Mouse (Mus musculus): ENCODE measurements at regions not wholly inside any gene's neighbourhood (a gene's known extent, or its start where the extent isn't known, plus 50 kb on each side); places are given as distances from the start of the nearest gene placed in this dataset.
A peak's percentile ranks its signal among the peaks of the same experiment; 100 is the strongest.

DNA sequence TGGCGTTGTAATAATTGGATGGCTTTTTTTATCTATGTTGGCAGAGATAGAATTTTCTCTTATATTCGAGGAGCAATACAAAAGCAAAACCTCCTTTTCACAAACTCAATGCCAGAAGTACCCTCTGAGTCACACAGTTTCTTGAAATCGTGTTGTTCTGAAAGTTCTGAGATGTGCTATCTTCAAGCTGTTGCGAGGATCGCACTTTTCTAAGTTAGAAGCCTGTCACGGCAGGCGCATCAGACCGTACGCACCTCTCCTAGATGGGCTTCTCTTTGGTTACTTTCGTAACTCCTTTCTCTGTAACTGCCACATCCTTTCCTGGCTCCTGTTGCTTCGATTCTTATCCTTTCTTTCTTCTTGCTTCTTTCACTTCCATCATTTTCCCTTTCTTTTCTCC, 271.2 kb upstream of the Arrdc3 start:
- ATAC-seq (replicated peaks; ENCODE audit: low FRiP score, low read depth): no peak
- Histone ChIP-seq H3K4me3 (replicated peaks; ENCODE audit: low read depth, low read length) (no peak overlapping the region), H3K27ac (no peak overlapping the region), H3K27me3 (ENCODE audit: insufficient read depth, low read length) (no peaks in the 10 kb centered on the region), H3K4me1 (replicated peaks; ENCODE audit: insufficient read depth, low read length) (no peaks in the 10 kb centered on the region), H3K36me3 (ENCODE audit: insufficient read depth, low read length) (no peaks in the 10 kb centered on the region), H3K4me2 (ENCODE audit: low read length) (no peak overlapping the region), H3K9ac (ENCODE audit: low read depth, low read length) (no peak overlapping the region), H3K9me3 (replicated peaks; ENCODE audit: low read length) (no peaks in the 10 kb centered on the region)
- WGBS: 85% methylated on average over 11 of the region's 11 CpGs
- DNase-seq (ENCODE audit: low spot score): no peak
- no peak for TF ChIP-seq CTCF (IDR thresholded peaks at IDR 0.05; ENCODE audit: low read depth)

DNA sequence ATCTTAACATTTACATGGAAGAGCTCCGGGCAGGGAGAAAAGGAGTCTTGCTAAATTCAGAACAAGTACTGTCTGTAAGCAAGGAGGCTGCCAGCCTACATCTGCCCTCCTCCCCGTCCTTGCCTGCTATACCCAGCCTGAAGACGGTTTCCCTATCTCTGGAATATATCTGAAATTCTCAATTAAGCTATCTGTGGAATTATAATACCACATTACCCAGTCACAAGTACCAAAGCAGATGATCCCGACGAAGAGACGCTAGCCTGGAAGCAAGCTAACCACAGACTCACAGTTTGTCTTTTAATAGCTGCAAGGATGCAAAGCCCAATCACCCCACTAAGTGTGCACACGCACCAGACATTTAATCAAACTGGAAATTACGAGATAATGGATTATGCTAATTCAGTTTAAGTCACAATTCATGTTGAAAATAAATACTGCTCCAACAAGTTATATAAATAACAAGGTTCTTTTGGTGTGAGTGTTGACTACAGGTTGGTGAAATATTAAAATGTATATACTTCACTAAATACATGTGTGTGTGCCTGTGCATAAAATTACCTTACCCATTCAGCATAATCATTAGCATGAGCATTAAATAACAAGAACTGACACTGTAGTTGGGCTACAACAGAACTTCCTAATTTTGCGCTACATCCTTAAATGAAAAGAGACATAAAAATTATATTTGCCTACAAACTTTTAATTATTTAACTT, 269.9 kb upstream of the Arrdc3 start:
- 81% methylated on average over 9 of the region's 9 CpGs for WGBS
- no peak overlapping the region for H3K4me3 ChIP-seq (replicated peaks; ENCODE audit: low read depth, low read length)
- no peaks in the 10 kb centered on the region for H3K27me3 ChIP-seq (ENCODE audit: insufficient read depth, low read length)
- ATAC-seq (replicated peaks; ENCODE audit: low FRiP score, low read depth) (no peak), DNase-seq (ENCODE audit: low spot score) (no peak)
- H3K9me3 ChIP-seq (replicated peaks; ENCODE audit: low read length): no peaks in the 10 kb centered on the region
- no peak for TF ChIP-seq CTCF (IDR thresholded peaks at IDR 0.05; ENCODE audit: low read depth)
- no peak overlapping the region for H3K4me2 ChIP-seq (ENCODE audit: low read length)
- no peak overlapping the region for H3K27ac ChIP-seq
- no peaks in the 10 kb centered on the region for H3K4me1 ChIP-seq (replicated peaks; ENCODE audit: insufficient read depth, low read length)
- H3K9ac ChIP-seq (ENCODE audit: low read depth, low read length): no peak overlapping the region
- H3K36me3 ChIP-seq (ENCODE audit: insufficient read depth, low read length): no peaks in the 10 kb centered on the region

DNA sequence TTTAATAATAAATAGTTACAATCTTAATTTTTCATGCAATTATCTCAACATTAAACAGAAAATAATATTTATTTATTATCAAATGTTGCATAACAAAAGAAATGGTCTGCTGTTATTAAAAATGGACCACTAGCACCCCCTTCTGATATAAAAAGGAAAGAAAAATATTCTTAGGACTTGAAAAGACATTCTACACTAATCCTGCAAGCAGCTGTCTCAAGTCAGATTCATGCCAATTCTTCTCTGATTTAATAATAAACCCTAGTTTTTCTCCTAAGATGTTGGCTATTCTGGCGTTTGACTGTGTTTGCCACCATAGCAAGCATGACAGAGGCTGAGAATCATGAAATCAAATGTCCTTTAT, 269.3 kb upstream of the Arrdc3 start:
- Histone ChIP-seq H3K36me3 (ENCODE audit: insufficient read depth, low read length) (no peaks in the 10 kb centered on the region), H3K4me1 (replicated peaks; ENCODE audit: insufficient read depth, low read length) (no peaks in the 10 kb centered on the region), H3K4me3 (replicated peaks; ENCODE audit: low read depth, low read length) (no peak overlapping the region), H3K27ac (no peak overlapping the region), H3K27me3 (ENCODE audit: insufficient read depth, low read length) (no peaks in the 10 kb centered on the region), H3K9me3 (replicated peaks; ENCODE audit: low read length) (no peaks in the 10 kb centered on the region), H3K9ac (ENCODE audit: low read depth, low read length) (no peak overlapping the region), H3K4me2 (ENCODE audit: low read length) (no peak overlapping the region)
- WGBS: 40% methylated on average over 1 of the region's 1 CpGs
- ATAC-seq (replicated peaks; ENCODE audit: low FRiP score, low read depth): no peak
- DNase-seq (ENCODE audit: low spot score): peak; percentile 49
- peak; percentile 50 for TF ChIP-seq CTCF (IDR thresholded peaks at IDR 0.05; ENCODE audit: low read depth)

DNA sequence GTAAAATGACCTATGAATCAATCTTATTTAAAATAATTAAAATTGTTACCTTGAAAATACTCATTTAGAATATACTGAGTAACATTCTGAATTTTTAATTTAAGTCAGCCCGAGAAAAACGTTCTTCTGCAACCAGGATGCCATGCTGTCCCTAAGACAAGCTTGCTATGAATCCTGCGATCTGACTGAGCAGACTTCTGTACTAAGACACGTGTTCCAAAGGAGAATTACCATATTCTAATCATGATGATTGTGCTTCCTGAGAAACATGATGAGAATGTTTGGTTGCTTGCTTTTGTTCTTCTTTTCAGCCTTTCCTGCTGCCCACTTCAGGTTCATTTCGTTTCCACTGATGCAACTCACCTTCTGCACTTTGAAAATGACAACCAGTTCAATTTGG, 268.2 kb upstream of the Arrdc3 start:
- Histone ChIP-seq H3K27ac (no peak overlapping the region), H3K9me3 (replicated peaks; ENCODE audit: low read length) (no peaks in the 10 kb centered on the region), H3K4me2 (ENCODE audit: low read length) (no peak overlapping the region), H3K36me3 (ENCODE audit: insufficient read depth, low read length) (no peaks in the 10 kb centered on the region), H3K4me3 (replicated peaks; ENCODE audit: low read depth, low read length) (no peak overlapping the region), H3K9ac (ENCODE audit: low read depth, low read length) (no peak overlapping the region), H3K27me3 (ENCODE audit: insufficient read depth, low read length) (no peaks in the 10 kb centered on the region), H3K4me1 (replicated peaks; ENCODE audit: insufficient read depth, low read length) (no peaks in the 10 kb centered on the region)
- no peak for TF ChIP-seq CTCF (IDR thresholded peaks at IDR 0.05; ENCODE audit: low read depth)
- 70% methylated on average over 5 of the region's 5 CpGs for WGBS
- ATAC-seq (replicated peaks; ENCODE audit: low FRiP score, low read depth) (no peak), DNase-seq (ENCODE audit: low spot score) (no peak)

DNA sequence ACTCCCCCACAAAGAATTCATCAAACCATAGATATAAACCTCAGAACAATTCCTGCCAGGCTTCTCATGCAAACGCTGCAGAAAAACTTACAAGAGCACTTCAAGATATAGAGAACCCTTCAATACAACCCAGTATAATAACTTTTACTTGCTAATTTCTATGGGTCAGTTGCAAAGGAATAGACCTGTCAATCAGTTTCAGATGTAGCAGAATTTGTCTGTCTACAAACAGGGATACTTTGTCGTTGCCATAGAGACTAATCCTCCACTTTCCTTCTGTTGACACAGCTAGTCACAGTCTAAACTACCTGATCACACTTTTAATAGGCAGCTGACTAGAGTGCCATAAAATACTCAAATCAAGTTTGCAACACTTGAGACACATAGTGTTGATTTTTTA, 260.2 kb upstream of the Arrdc3 start:
- no peak for DNase-seq (ENCODE audit: low spot score)
- Histone ChIP-seq H3K9me3 (replicated peaks; ENCODE audit: low read length) (no peaks in the 10 kb centered on the region), H3K27ac (no peak overlapping the region), H3K4me1 (replicated peaks; ENCODE audit: insufficient read depth, low read length) (no peaks in the 10 kb centered on the region), H3K4me3 (replicated peaks; ENCODE audit: low read depth, low read length) (no peak overlapping the region), H3K4me2 (ENCODE audit: low read length) (no peak overlapping the region), H3K36me3 (ENCODE audit: insufficient read depth, low read length) (no peaks in the 10 kb centered on the region), H3K27me3 (ENCODE audit: insufficient read depth, low read length) (no peaks in the 10 kb centered on the region), H3K9ac (ENCODE audit: low read depth, low read length) (no peak overlapping the region)
- WGBS: 65% methylated on average over 2 of the region's 2 CpGs
- no peak for TF ChIP-seq CTCF (IDR thresholded peaks at IDR 0.05; ENCODE audit: low read depth)
- no peak for ATAC-seq (replicated peaks; ENCODE audit: low FRiP score, low read depth)

DNA sequence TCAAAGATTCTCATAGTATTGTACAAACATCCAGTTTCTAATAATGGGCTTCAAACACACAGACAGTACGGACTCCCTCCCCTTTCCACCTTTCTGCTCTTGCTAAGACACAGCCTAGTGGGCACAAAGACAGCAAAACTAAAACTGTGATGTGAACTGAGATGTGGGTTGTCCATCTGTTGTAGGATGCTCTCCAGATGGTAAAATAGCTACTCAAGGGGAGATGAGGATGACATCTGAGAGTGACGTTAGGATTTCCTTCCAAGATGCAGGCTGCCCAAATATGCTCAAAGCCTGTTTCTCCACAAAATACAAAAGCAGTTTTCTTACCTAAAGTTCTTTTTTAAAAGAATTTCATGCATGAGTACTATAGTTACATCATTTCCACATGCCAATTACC, 241.8 kb upstream of the Arrdc3 start:
- Histone ChIP-seq H3K4me2 (ENCODE audit: low read length) (no peak overlapping the region), H3K36me3 (ENCODE audit: insufficient read depth, low read length) (no peaks in the 10 kb centered on the region), H3K27me3 (ENCODE audit: insufficient read depth, low read length) (no peaks in the 10 kb centered on the region), H3K4me3 (replicated peaks; ENCODE audit: low read depth, low read length) (no peak overlapping the region), H3K9ac (ENCODE audit: low read depth, low read length) (no peak overlapping the region), H3K9me3 (replicated peaks; ENCODE audit: low read length) (no peaks in the 10 kb centered on the region), H3K27ac (no peak overlapping the region), H3K4me1 (replicated peaks; ENCODE audit: insufficient read depth, low read length) (no peaks in the 10 kb centered on the region)
- TF ChIP-seq CTCF (IDR thresholded peaks at IDR 0.05; ENCODE audit: low read depth): no peak
- DNase-seq (ENCODE audit: low spot score) (no peak), ATAC-seq (replicated peaks; ENCODE audit: low FRiP score, low read depth) (no peak)
- WGBS: 76% methylated on average over 2 of the region's 2 CpGs

DNA sequence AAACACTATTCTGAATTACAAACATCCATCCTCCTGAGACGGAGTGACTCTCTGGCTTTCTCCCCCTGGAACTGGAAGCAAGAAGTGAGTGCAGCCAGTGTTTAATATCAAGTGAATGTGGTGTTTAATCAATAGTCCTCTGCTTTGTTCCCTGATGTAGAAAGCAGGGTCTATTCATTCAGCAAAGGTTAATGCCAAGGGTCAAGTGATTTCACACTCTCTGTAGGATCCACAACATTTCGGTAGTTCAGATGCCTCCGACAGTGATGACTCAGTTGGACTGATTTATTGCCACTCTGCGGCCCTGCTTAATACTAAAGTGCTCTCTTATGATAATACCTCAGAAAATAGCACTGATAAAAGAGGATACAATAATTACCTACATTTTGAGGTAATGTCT, 235.6 kb upstream of the Arrdc3 start:
- Histone ChIP-seq H3K27me3 (ENCODE audit: insufficient read depth, low read length) (no peaks in the 10 kb centered on the region), H3K36me3 (ENCODE audit: insufficient read depth, low read length) (no peaks in the 10 kb centered on the region), H3K9ac (ENCODE audit: low read depth, low read length) (no peak overlapping the region), H3K4me3 (replicated peaks; ENCODE audit: low read depth, low read length) (no peak overlapping the region), H3K4me2 (ENCODE audit: low read length) (no peak overlapping the region), H3K9me3 (replicated peaks; ENCODE audit: low read length) (no peaks in the 10 kb centered on the region), H3K27ac (no peak overlapping the region), H3K4me1 (replicated peaks; ENCODE audit: insufficient read depth, low read length) (no peaks in the 10 kb centered on the region)
- 41% methylated on average over 4 of the region's 4 CpGs for WGBS
- no peak for TF ChIP-seq CTCF (IDR thresholded peaks at IDR 0.05; ENCODE audit: low read depth)
- no peak for DNase-seq (ENCODE audit: low spot score)
- ATAC-seq (replicated peaks; ENCODE audit: low FRiP score, low read depth): no peak

Data from kidney, postnatal 0 days (tissue).